ENCODE assay signal across 8 mouse cellular contexts in genomic region chr12:117989018-117989828, GRCm38 (mm10).
DNase-seq lines count a peak whose midpoint lies in the region; ATAC-seq and TF ChIP-seq lines count a peak whose summit lies in the region.

No protein-coding gene starts in this region.

- no peak overlapping the region for H3K9ac ChIP-seq in hindbrain, embryonic 12.5 days
- no peak overlapping the region for H3K9ac ChIP-seq in midbrain, embryonic 16.5 days (ENCODE audit: low read depth, low read length)
- no peak overlapping the region for H3K9ac ChIP-seq in lung, postnatal 0 days (replicated peaks; ENCODE audit: low read depth)

- ATAC-seq in hindbrain, embryonic 12.5 days (ENCODE audit: low FRiP score): peak; percentile 86
- peak; percentile 57; the same call in 1 of the 2 replicates for ATAC-seq in midbrain, embryonic 16.5 days
- ATAC-seq in lung, postnatal 0 days: no peak

- no peak overlapping the region for H3K27ac ChIP-seq in hindbrain, embryonic 12.5 days
- H3K27ac ChIP-seq in midbrain, embryonic 16.5 days (ENCODE audit: low read length): no peak overlapping the region; the same call in 1 of the 2 replicates
- H3K27ac ChIP-seq in lung, postnatal 0 days (ENCODE audit: low read length): no peak overlapping the region

- WGBS in hindbrain, embryonic 12.5 days: 4% methylated on average over 11 of the region's 11 CpGs
- whole genome bisulfite sequencing in midbrain, embryonic 16.5 days: 6% methylated on average over 11 of the region's 11 CpGs
- WGBS in lung, postnatal 0 days: 16% methylated on average over 11 of the region's 11 CpGs

- H3K27me3 ChIP-seq in hindbrain, embryonic 12.5 days: peaks cover 57% of the 10 kb centered on the region
- peaks cover 22% of the 10 kb centered on the region for H3K27me3 ChIP-seq in midbrain, embryonic 16.5 days (ENCODE audit: control insufficient read depth, insufficient read depth, low read depth, low read length)
- no peaks in the 10 kb centered on the region for H3K27me3 ChIP-seq in lung, postnatal 0 days (replicated peaks; ENCODE audit: insufficient read depth, low read length)

- peak; percentile 13 for DNase-seq in kidney, postnatal 10 days
- DNase-seq in kidney, adult 8-10 months: no peak
- DNase-seq in embryo, embryonic 11 days: peak; percentile 58
- no peak for DNase-seq in ovary, postnatal 14 days (ENCODE audit: low spot score)
- DNase-seq in lung, postnatal 0 days (ENCODE audit: low spot score): no peak
- no peak for DNase-seq in left cerebral cortex, adult 8-10 months (ENCODE audit: low spot score in 2 of 2)

- H3K9me3 ChIP-seq in hindbrain, embryonic 12.5 days (replicated peaks): no peaks in the 10 kb centered on the region
- no peaks in the 10 kb centered on the region for H3K9me3 ChIP-seq in midbrain, embryonic 16.5 days (replicated peaks; ENCODE audit: control insufficient read depth, low read length, poor library complexity, severe bottlenecking)
- no peaks in the 10 kb centered on the region for H3K9me3 ChIP-seq in lung, postnatal 0 days (ENCODE audit: low read length)

- H3K36me3 ChIP-seq in hindbrain, embryonic 12.5 days: no peaks in the 10 kb centered on the region
- no peaks in the 10 kb centered on the region for H3K36me3 ChIP-seq in midbrain, embryonic 16.5 days (ENCODE audit: control insufficient read depth, insufficient read depth, low read length)
- H3K36me3 ChIP-seq in lung, postnatal 0 days (ENCODE audit: insufficient read depth, low read length): no peaks in the 10 kb centered on the region

- TF ChIP-seq EP300 in lung, postnatal 0 days (IDR thresholded peaks at IDR 0.05): no peak

- peaks cover 13% of the 10 kb centered on the region for H3K4me1 ChIP-seq in hindbrain, embryonic 12.5 days
- peaks cover 12% of the 10 kb centered on the region for H3K4me1 ChIP-seq in midbrain, embryonic 16.5 days (ENCODE audit: control insufficient read depth, insufficient read depth, low read length)
- no peaks in the 10 kb centered on the region for H3K4me1 ChIP-seq in lung, postnatal 0 days (ENCODE audit: insufficient read depth, low read depth, low read length)

- no peak overlapping the region for H3K4me3 ChIP-seq in hindbrain, embryonic 12.5 days
- no peak overlapping the region for H3K4me3 ChIP-seq in midbrain, embryonic 16.5 days (ENCODE audit: low read depth, low read length)
- H3K4me3 ChIP-seq in lung, postnatal 0 days (ENCODE audit: low read depth, low read length): no peak overlapping the region

- peak overlapping the region; percentile 37 for H3K4me2 ChIP-seq in hindbrain, embryonic 12.5 days (replicated peaks)
- H3K4me2 ChIP-seq in midbrain, embryonic 16.5 days (ENCODE audit: low read length): peak overlapping the region; percentile 38; the same call in 1 of the 2 replicates
- H3K4me2 ChIP-seq in lung, postnatal 0 days (replicated peaks; ENCODE audit: low read depth, low read length): no peak overlapping the region; the same call in 1 of the 2 replicates

- no peak for TF ChIP-seq CTCF in lung, postnatal 0 days (IDR thresholded peaks at IDR 0.05)

Comparison
In these comparisons a context has a peak if more than half of its experiments do, and no peak if none do; other contexts are left out.
1. DNase-seq: peak in kidney, postnatal 10 days (single experiment) and embryo, embryonic 11 days (single experiment); none in kidney, adult 8-10 months (0 of 2), ovary, postnatal 14 days (single experiment), lung, postnatal 0 days (single experiment) and left cerebral cortex, adult 8-10 months (0 of 2).